Mouse (Mus musculus): Measurements from ENCODE around the gene Phox2b.

- TF ChIP-seq POLR2A (IDR thresholded peaks at IDR 0.05; ENCODE audit: extremely low read depth, insufficient read depth, low read length) (no peak), CTCF (IDR thresholded peaks at IDR 0.05; ENCODE audit: low read depth, low read length) (peak; percentile 29; the same call in 1 of the 2 replicates)
Measured at GRCm38 (mm10) chr5:67057803-67058202, 41.3 kb downstream of the Phox2b start.
